Mouse (Mus musculus): ENCODE measurements around the gene Zc3h14. TPM values are rescaled to one million over a fixed set of nuclear protein-coding genes. Genes with fewer than 3 reads are reported as not detected.

The Zc3h14 gene
- total RNA-seq, 2 experiments from 2014 or later = 90.4 to 93.2 TPM

DNA sequence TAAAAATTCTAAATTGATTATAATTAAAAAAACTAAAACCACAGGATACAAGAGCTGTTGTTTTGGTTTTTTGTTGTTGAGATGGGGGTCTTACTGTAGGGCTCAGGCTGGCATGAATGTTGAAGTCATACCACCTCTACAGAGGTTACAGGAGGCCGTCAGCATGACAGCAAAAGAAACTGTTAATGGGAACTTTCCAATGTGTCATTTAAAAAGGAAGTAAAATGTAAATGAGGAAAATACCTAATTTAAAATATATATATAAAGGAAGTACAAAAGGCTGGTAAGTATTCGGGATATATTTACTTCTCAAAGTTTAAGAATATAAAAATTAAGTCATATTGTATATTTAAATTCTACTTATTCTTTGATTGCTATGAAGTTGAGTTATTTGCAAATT is 88.7 kb downstream of the Zc3h14 start:
- no peak for DNase-seq (ENCODE audit: low spot score in 2 of 2)

Other genes with a start within 250 kb of the Zc3h14 start
- 10 to 100 TPM; 15.2 to 15.7 TPM for gene Kcnk10, start 168.7 kb upstream of the Zc3h14 start, total RNA-seq (2021)
- 10 to 100 TPM; 24.2 to 25.6 TPM for gene Spata7, start 118.8 kb upstream of the Zc3h14 start, total RNA-seq (2021)
- 1 to 10 TPM; 6.8 to 7.1 TPM for gene Ptpn21, start 9.6 kb upstream of the Zc3h14 start, total RNA-seq (2021)
- 10 to 100 TPM; 65.7 to 66.3 TPM for gene Eml5, start 154.5 kb downstream of the Zc3h14 start, total RNA-seq (2021)
- 10 to 100 TPM; 45.5 to 50.5 TPM for gene Ttc8, start 173.6 kb downstream of the Zc3h14 start, total RNA-seq (2021)

All from layer of hippocampus, adult 18-20 months (tissue).